Mouse (Mus musculus) activated CD4-positive, CD25-positive, alpha-beta regulatory T cell, adult 9 weeks (primary cell): Measurements from ENCODE around the gene A330070K13Rik. TPM values are rescaled to one million over a fixed set of nuclear protein-coding genes. Genes with fewer than 3 reads are reported as not detected.

Experiments
- polyA plus RNA-seq: library from polyadenylated mRNA; unstranded; fragments of 100-300 nt; shearing (Covaris generic); gene quantifications from one replicate; pipeline ENCODE4 v1.2.1, GENCODE M21; 2017

A330070K13Rik gene
- polyA plus RNA-seq = not detected

DNA sequence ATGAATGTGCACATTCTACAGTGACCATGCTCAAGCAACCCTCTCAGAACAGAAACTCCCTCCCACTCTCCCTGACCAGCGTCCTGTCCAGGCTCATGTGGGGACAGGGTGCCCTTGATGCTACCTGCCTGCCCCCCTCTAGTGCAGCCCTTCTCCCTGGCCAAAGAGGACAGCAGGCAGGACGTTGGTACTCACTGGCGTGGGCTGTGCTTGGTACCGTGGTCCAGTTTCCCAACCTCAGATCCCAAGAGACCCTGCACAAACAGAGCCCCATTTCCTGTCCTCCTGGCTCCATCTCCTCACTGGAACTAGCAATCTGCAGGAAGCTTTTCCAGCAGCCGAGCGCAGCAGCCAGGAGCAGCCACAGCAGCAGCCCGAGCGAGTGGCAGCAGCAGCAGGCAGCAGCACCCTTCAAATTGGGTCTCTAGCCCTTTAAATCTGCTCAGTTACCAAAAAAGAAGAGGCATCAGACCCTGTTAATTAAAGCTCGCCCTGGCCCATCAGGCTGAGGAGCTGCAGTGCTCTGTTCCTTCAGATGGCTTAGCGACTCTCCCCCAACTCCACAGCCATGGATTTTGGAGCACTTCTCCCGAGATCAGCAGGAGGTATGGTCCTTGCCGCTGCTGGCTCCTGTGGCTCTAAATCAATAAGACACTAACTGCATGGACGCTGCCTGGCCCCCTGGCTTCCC lies at the start of gene A330070K13Rik:
TSS of gene A330070K13Rik (minus strand) at position 410 of the 691 bp plus-strand sequence.

DNA sequence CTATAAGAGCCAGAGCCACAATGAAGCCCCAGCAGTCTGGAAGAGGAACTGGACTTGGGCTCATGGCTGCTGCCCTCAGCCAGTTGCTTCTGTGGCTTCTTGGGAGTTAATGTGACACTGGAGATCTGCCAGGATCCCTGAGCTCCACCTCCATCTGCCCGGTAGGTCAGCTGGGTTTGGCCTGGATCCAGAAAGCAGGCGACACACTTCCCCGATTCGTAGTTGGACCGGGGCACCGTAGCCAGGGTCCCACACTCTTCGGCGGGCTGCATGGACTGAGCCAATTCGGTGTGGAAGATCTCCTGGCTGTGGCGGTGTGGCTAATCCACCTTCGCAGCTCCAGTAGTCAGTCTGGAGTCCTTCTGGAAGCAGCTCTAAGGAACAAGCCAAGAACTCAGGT lies 15.2 kb downstream of the A330070K13Rik start, which contains the start of gene Caln1:
TSS of gene Caln1 (plus strand) at position 219 of the 400 bp plus-strand sequence.

Other genes starting within 250 kb of the A330070K13Rik start
- gene Kctd7, start 239.8 kb downstream of the A330070K13Rik start, polyA plus RNA-seq = 5.8 TPM
- gene Rabgef1, start 212.8 kb downstream of the A330070K13Rik start, polyA plus RNA-seq = 46.2 TPM
- 6.9 TPM for gene Tmem248, start 167.6 kb downstream of the A330070K13Rik start, polyA plus RNA-seq
- 104 TPM for gene Sbds, start 129.1 kb downstream of the A330070K13Rik start, polyA plus RNA-seq
- 42.6 TPM for gene Tyw1, start 129.0 kb downstream of the A330070K13Rik start, polyA plus RNA-seq
- not detected for gene Caln1, start 15.2 kb downstream of the A330070K13Rik start, polyA plus RNA-seq